Mouse (Mus musculus) C2C12 (cell line): ENCODE measurements around the gene Rnf123. TPM values are rescaled to one million over a fixed set of nuclear protein-coding genes. Genes with fewer than 3 reads are reported as not detected.

Source experiments
- H3K27me3 ChIP-seq: one replicate; pipeline ENCODE4 v1.6.1; 2011; ENCODE audit not compliant: control insufficient read depth, insufficient read depth, insufficient read length
- H3K36me3 ChIP-seq: one replicate; pipeline ENCODE4 v1.6.1; 2011; ENCODE audit not compliant: control insufficient read depth, insufficient read depth
- H3K4me3 ChIP-seq: one replicate; pipeline ENCODE4 v1.5.1; 2011; ENCODE audit warnings: mild to moderate bottlenecking, control low read depth; ENCODE audit not compliant: poor library complexity, insufficient read depth, severe bottlenecking
- H3K79me2 ChIP-seq: one replicate; pipeline ENCODE4 v1.6.1; 2011; ENCODE audit not compliant: control insufficient read depth, insufficient read depth
- H3K79me3 ChIP-seq: one replicate; pipeline ENCODE4 v1.6.1; 2011; ENCODE audit warnings: low read depth, control low read depth
- H3ac ChIP-seq: one replicate; pipeline ENCODE3; 2011; ENCODE audit warnings: low read depth; ENCODE audit not compliant: control insufficient read depth, insufficient read length
- CEBPB ChIP-seq: IDR thresholded peaks from one replicate; pipeline ENCODE4 v1.6.1; 2011; ENCODE audit warnings: low read depth, mild to moderate bottlenecking, control low read depth, moderate library complexity
- CTCF ChIP-seq: IDR thresholded peaks from one replicate; pipeline ENCODE4 v1.5.1; 2011; ENCODE audit not compliant: control insufficient read depth, insufficient read depth, insufficient read length
- FOSL1 ChIP-seq: IDR thresholded peaks from one replicate; pipeline ENCODE4 v1.8.0; 2011; ENCODE audit warnings: mild to moderate bottlenecking, low read length; ENCODE audit not compliant: poor library complexity, insufficient read depth, severe bottlenecking
- MAX ChIP-seq: IDR thresholded peaks from one replicate; pipeline ENCODE4 v1.6.1; 2011; ENCODE audit warnings: mild to moderate bottlenecking, control low read depth
- MYOD1 ChIP-seq: IDR thresholded peaks from one replicate; pipeline ENCODE4 v1.6.1; 2011; ENCODE audit warnings: low read depth; ENCODE audit not compliant: control insufficient read depth, insufficient read length
- MYOG ChIP-seq: IDR thresholded peaks from one replicate; pipeline ENCODE4 v1.6.1; 2011; ENCODE audit not compliant: control insufficient read depth, insufficient read length; ENCODE audit errors: extremely low read depth
- USF1 ChIP-seq: IDR thresholded peaks from one replicate; pipeline ENCODE4 v1.6.1; 2011; ENCODE audit warnings: low read depth, mild to moderate bottlenecking, control low read depth, moderate library complexity
- polyA plus RNA-seq: library from polyadenylated mRNA; unstranded; fragments of >200 nt; fragmentation: generic; extraction: Trizol; gene quantifications from one replicate; pipeline ENCODE4 v1.2.1, GENCODE M21; 2012; ENCODE audit warnings: missing spikeins

Gene Rnf123
- polyA plus RNA-seq, 1 experiment: 15.4 TPM

- no peak overlapping the region for H3K4me3 ChIP-seq
Measured at GRCm38 (mm10) chr9:108095949-108096712, 13.0 kb upstream of the Rnf123 start.

GRCm38 (mm10) chr9:108095518-108095917, 12.4 kb upstream of the Rnf123 start:
- Histone ChIP-seq H3K79me3 (peaks cover 2% of the 10 kb centered on the region), H3K27me3 (no peaks in the 10 kb centered on the region), H3K36me3 (peaks cover 5% of the 10 kb centered on the region), H3K79me2 (peaks cover 12% of the 10 kb centered on the region), H3K4me3 (peak overlapping the region; percentile 28), H3ac (no peak overlapping the region)
- no peak for TF ChIP-seq USF1
- TF ChIP-seq CTCF: peak; percentile 55

More at GRCm38 (mm10) chr9:108095949-108096712, 13.0 kb upstream of the Rnf123 start:
- peaks cover 2% of the 10 kb centered on the region for H3K79me3 ChIP-seq
- no peak overlapping the region for H3ac ChIP-seq
- H3K27me3 ChIP-seq: no peaks in the 10 kb centered on the region
- H3K36me3 ChIP-seq: peaks cover 11% of the 10 kb centered on the region
- TF ChIP-seq CEBPB: no peak
- no peak for TF ChIP-seq MYOD1
- no peak for TF ChIP-seq MAX
- no peak for TF ChIP-seq USF1
- no peak for TF ChIP-seq FOSL1
- TF ChIP-seq MYOG: no peak
- TF ChIP-seq CTCF: no peak
- H3K79me2 ChIP-seq: peaks cover 12% of the 10 kb centered on the region

GRCm38 (mm10) chr9:108094998-108095411, 11.9 kb upstream of the Rnf123 start:
- peaks cover 2% of the 10 kb centered on the region for H3K79me3 ChIP-seq
- peaks cover 12% of the 10 kb centered on the region for H3K79me2 ChIP-seq
- peaks cover 4% of the 10 kb centered on the region for H3K36me3 ChIP-seq
- TF ChIP-seq FOSL1: no peak
- no peak for TF ChIP-seq CTCF
- no peak for TF ChIP-seq MYOD1
- no peak for TF ChIP-seq MYOG
- no peak for TF ChIP-seq MAX
- no peak for TF ChIP-seq CEBPB
- TF ChIP-seq USF1: no peak
- peak overlapping the region; percentile 44 for H3ac ChIP-seq
- H3K27me3 ChIP-seq: no peaks in the 10 kb centered on the region
- H3K4me3 ChIP-seq: peak overlapping the region; percentile 28

GRCm38 (mm10) chr9:108094184-108094941, 11.2 kb upstream of the Rnf123 start, which contains the start of gene Apeh:
Gene Apeh (minus strand): TSS chr9:108094606.
- peak within 1 kb of the TSS; percentile 85 for H3ac ChIP-seq
- peak within 1 kb of the TSS; percentile 69 for H3K4me3 ChIP-seq
- H3K79me3 ChIP-seq: peaks cover 2% of the 10 kb centered on the region
- TF ChIP-seq MYOG (no peak), CEBPB (no peak), FOSL1 (no peak), CTCF (no peak), MYOD1 (no peak), USF1 (no peak), MAX (no peak)
- peaks cover 12% of the 10 kb centered on the region for H3K79me2 ChIP-seq
- peaks cover 4% of the 10 kb centered on the region for H3K36me3 ChIP-seq
- H3K27me3 ChIP-seq: no peaks in the 10 kb centered on the region

- Histone ChIP-seq H3K36me3 (peaks cover 9% of the 10 kb centered on the region), H3K79me3 (peaks cover 2% of the 10 kb centered on the region), H3K4me3 (peak overlapping the region; percentile 69), H3ac (peak overlapping the region; percentile 1), H3K79me2 (peaks cover 12% of the 10 kb centered on the region), H3K27me3 (no peaks in the 10 kb centered on the region)
- TF ChIP-seq CEBPB (no peak), FOSL1 (no peak), USF1 (no peak), CTCF (no peak), MYOD1 (no peak), MYOG (no peak), MAX (no peak)
Measured at GRCm38 (mm10) chr9:108093586-108093985, 10.4 kb upstream of the Rnf123 start.

GRCm38 (mm10) chr9:108090611-108091120, 7.5 kb upstream of the Rnf123 start:
- peaks cover 22% of the 10 kb centered on the region for H3K36me3 ChIP-seq
- peaks cover 12% of the 10 kb centered on the region for H3K79me2 ChIP-seq
- H3K4me3 ChIP-seq: no peak overlapping the region
- H3ac ChIP-seq: no peak overlapping the region
- TF ChIP-seq CEBPB (no peak), MAX (no peak), MYOD1 (no peak), CTCF (no peak), USF1 (no peak), MYOG (no peak)
- H3K27me3 ChIP-seq: no peaks in the 10 kb centered on the region
- peaks cover 2% of the 10 kb centered on the region for H3K79me3 ChIP-seq
